8 mouse cellular contexts compared by ENCODE assay signal in the genomic region with DNA sequence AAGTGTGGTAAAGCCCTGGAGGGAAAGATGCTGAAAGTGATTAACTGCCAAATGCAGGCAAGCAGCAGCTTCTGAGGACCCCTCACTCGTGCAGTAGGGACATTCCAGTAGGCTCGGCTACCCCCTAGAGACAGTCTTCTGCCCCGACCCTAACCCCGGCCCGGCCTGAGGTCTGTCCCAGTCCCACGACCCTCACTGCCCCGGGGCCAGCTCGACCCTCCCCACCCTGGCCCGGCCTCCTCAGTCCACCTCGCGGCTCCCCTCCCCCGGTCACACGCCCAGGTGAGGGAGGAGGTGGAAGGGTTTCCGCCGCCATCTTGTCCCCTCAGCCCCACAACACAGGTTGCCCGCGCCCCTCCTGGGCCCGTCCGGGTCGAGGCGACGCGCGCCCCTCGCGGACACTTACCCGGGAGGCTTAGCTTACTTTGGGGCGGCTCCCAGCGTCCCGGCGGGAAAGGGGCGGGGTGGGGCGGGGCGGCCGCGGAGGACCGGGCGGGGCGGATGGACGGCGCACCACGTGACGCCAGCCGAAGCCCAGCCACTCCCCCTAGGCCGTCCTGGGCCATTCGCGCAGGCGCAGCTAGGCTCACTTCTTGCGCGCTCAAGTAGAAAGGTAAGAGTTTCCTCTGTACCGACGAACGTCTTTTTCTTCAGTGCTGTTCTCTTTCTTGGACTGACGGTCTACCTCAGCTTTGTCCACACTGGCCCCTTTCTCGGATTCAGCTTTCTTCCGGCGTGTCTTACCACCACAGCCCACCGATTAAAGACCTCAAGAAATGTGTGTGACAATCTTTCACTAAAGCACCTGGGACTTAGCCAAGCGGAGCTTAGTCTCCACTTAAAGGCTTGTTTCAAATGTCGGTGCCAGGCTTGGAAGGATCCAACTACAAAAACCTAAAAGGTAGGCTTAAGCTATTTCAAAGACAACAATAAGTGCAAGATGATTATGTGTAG. TPM values are rescaled to one million over a fixed set of nuclear protein-coding genes. Genes with fewer than 3 reads are reported as not detected.
A peak's percentile ranks its signal among the peaks of the same experiment; 100 is the strongest.
DNase-seq lines count a peak whose midpoint lies in the region; ATAC-seq and TF ChIP-seq lines count a peak whose summit lies in the region.

A gene (minus strand): TSS at position 456 of the 954 bp plus-strand sequence.

- H3K9ac ChIP-seq in forebrain, embryonic 16.5 days (replicated peaks; ENCODE audit: low read depth, low read length) = peak within 1 kb of the TSS; percentile 88
- H3K9ac ChIP-seq in lung, embryonic 15.5 days = peak within 1 kb of the TSS; percentile 83

- H3K36me3 ChIP-seq in G1E (replicated peaks) = peaks cover 12% of the 10 kb centered on the region
- H3K36me3 ChIP-seq in forebrain, embryonic 16.5 days (ENCODE audit: control insufficient read depth, insufficient read depth) = no peaks in the 10 kb centered on the region
- H3K36me3 ChIP-seq in lung, embryonic 15.5 days = no peaks in the 10 kb centered on the region

- under 1% methylated on average over 59 of the region's 60 CpGs for WGBS in forebrain, embryonic 16.5 days
- WGBS in lung, embryonic 15.5 days = under 1% methylated on average over 57 of the region's 60 CpGs

- no peak for TF ChIP-seq CTCF in G1E (IDR thresholded peaks at IDR 0.05; ENCODE audit: low read depth, low read length)

- peaks cover 30% of the 10 kb centered on the region for H3K4me1 ChIP-seq in G1E (ENCODE audit: insufficient read depth, low read depth, low read length)
- peaks cover 8% of the 10 kb centered on the region for H3K4me1 ChIP-seq in forebrain, embryonic 16.5 days (replicated peaks; ENCODE audit: control insufficient read depth, insufficient read depth, low read length)
- peaks cover 12% of the 10 kb centered on the region for H3K4me1 ChIP-seq in lung, embryonic 15.5 days

- ATAC-seq in G1E (ENCODE audit: extremely low read depth, insufficient number of reproducible peaks, low FRiP score, poor library complexity, severe bottlenecking) = peak; percentile 75
- ATAC-seq in forebrain, embryonic 16.5 days = peak; percentile 98
- peak; percentile 98 for ATAC-seq in lung, embryonic 15.5 days (ENCODE audit: borderline replicate concordance, extremely low read depth, low FRiP score, low TSS enrichment)

- H3K4me3 ChIP-seq in G1E (ENCODE audit: low read depth, low read length) = peak within 1 kb of the TSS; percentile 89
- H3K4me3 ChIP-seq in forebrain, embryonic 16.5 days (replicated peaks; ENCODE audit: low read length) = peak within 1 kb of the TSS; percentile 68
- peak within 1 kb of the TSS; percentile 78 for H3K4me3 ChIP-seq in lung, embryonic 15.5 days

- no peaks in the 10 kb centered on the region for H3K9me3 ChIP-seq in G1E (replicated peaks)
- no peaks in the 10 kb centered on the region for H3K9me3 ChIP-seq in forebrain, embryonic 16.5 days (ENCODE audit: control insufficient read depth, low read length)
- no peaks in the 10 kb centered on the region for H3K9me3 ChIP-seq in lung, embryonic 15.5 days

- H3K4me2 ChIP-seq in forebrain, embryonic 16.5 days (ENCODE audit: low read length) = peak within 1 kb of the TSS; percentile 76
- H3K4me2 ChIP-seq in lung, embryonic 15.5 days = peak within 1 kb of the TSS; percentile 73

- no peaks in the 10 kb centered on the region for H3K27me3 ChIP-seq in G1E (ENCODE audit: insufficient read depth, low read length)
- H3K27me3 ChIP-seq in forebrain, embryonic 16.5 days (replicated peaks; ENCODE audit: control insufficient read depth, insufficient read depth, low read length) = no peaks in the 10 kb centered on the region
- H3K27me3 ChIP-seq in lung, embryonic 15.5 days = no peaks in the 10 kb centered on the region

- DNase-seq in G1E (ENCODE audit: low spot score) = peak; percentile 91
- DNase-seq in cerebellum, adult 18-20 months = peak; percentile 89 to 94
- peak; percentile 91 for DNase-seq in heart, postnatal 4 days
- DNase-seq in layer of hippocampus, adult 8-10 months (ENCODE audit: low spot score in 2 of 2) = peak; percentile 73 to 81
- peak; percentile 80 for DNase-seq in ovary, adult 18-20 months (ENCODE audit: low spot score)
- peak; percentile 96 for DNase-seq in thymus, postnatal 0 days (ENCODE audit: low spot score)

- peak within 1 kb of the TSS; percentile 31 for H3K27ac ChIP-seq in forebrain, embryonic 16.5 days (ENCODE audit: low read length)
- peak within 1 kb of the TSS; percentile 81 for H3K27ac ChIP-seq in lung, embryonic 15.5 days

RNA-seq across cellular contexts. Expression of the gene that starts here (rescaled TPM):
- total RNA-seq in G1E (2014; fragmentation: Nextera tagmentation) (16.3 and 18.7 TPM in 2 replicates), G1E (2017) (12.9 and 15.0 TPM in 2 replicates)
- polyA plus RNA-seq in G1E (2012) = 0.43 TPM in 2 replicates
- polyA plus RNA-seq in forebrain, embryonic 16.5 days (2015; fragmentation: Nextera tagmentation; extraction: Ambion mirVana) = 36.5 and 39.8 TPM in 2 replicates
- total RNA-seq in heart, postnatal 4 days (2021) = 10 to 100 TPM; 18.2 to 18.3 TPM
- 10 to 100 TPM; 31.4 to 36.8 (median 32.5) TPM for total RNA-seq in layer of hippocampus, adult 8-10 months (2022)
- 6.7 and 7.7 TPM in 2 replicates for polyA plus RNA-seq in lung, embryonic 15.5 days (2015; fragmentation: Nextera tagmentation; extraction: Ambion mirVana)
- polyA plus RNA-seq in thymus, postnatal 0 days (2015; fragmentation: Nextera tagmentation; extraction: Ambion mirVana) = 7.6 and 9.2 TPM in 2 replicates

Comparison
In these comparisons a context has a peak if more than half of its experiments do, and no peak if none do; other contexts are left out.
1. Peak in every context shown above with its lines: DNase-seq, ATAC-seq, H3K4me3 ChIP-seq and H3K27ac ChIP-seq.